Mouse (Mus musculus) layer of hippocampus, adult 9-10 months (tissue): ENCODE results near the gene Cab39.

Source experiments
- DNase-seq: peaks from one replicate; pipeline ENCODE4 v3.0.0; 2022; ENCODE audit warnings: low spot score

The Cab39 gene

GRCm38 (mm10) chr1:85793208-85794105, at the start of gene Cab39:
TSS of gene Cab39 (plus strand) at chr1:85793441.
- peak; percentile 46 for DNase-seq

DNA sequence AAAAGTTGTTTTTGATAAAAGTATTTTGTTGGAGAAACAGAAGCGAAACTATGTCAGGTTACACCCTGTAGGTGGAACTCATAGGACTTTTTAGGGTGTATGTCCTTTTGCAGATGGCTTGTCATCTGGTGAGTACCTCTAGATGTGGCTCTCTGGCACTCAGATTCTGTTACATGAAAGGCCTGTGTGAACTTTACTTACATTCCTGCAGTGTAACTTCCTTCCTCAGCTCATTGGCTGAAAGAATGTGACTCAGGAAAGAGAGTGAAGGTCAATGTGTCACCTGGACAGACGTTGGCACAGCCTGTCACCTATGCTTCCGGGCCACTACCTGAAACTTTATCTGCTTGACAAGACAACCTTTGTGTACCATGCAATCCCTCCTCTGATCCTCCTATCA, 48.7 kb upstream of the Cab39 start:
- no peak for DNase-seq

DNA sequence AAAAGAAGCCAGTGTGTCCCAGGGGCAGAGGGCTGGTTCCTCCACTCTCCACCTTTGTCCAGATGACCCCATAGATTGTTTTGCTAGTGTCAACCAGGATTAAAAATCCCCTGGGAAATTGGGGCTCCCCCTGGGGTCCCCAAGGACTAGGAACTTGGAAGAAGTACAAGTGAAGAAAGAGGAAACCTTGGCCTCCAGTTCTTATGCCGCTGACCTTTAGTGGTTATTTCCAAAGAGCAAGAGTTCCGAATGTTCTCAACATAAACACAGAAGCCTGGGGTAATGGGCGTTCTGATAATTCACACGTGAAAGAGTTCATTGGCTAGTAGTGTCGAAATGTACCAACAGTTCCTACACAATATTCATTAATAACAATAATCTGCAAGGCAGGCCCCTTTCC, 46.7 kb upstream of the Cab39 start:
- no peak for DNase-seq

DNA sequence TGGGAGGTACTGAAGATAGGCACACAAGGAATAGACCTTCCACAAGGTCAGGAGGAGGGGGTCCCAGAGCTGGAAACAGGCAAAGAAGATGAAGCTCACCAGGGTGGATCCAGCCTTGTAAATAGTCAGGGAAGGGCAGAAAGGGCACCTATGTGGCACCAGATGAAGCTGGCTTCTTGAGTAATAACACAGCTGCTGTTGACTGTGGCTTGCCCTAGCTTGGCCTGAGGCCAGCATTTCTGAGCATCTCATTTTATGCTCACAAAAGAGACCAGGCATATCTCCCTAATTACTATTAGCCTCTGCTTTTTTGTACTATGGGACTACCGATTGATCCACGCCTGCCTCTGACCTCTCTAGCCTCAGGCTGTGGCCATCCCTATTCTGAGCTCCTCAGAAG, 43.4 kb upstream of the Cab39 start:
- DNase-seq, result no peak

- DNase-seq, result no peak
Measured at GRCm38 (mm10) chr1:85750650-85751049, 42.6 kb upstream of the Cab39 start.

DNA sequence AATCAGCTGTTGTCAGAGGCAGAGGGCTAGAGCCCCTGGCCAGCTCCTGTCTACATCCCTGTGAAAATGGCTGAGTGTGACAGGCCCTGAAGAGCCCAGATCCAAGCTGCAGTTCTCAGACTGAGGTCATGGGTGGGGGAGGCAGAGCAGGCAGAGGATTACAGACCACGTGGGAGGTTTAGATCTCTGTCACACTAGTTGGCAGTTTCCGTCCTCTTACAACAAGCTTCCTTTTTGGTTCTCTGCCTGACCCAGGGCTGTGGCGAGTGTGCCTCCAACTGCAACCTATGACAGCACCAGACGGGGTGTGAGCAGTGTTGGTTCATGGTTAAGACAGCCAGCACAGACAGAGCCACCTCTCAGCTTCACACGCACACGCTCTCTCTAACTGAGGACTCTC, 41.7 kb upstream of the Cab39 start:
- DNase-seq, result no peak

DNA sequence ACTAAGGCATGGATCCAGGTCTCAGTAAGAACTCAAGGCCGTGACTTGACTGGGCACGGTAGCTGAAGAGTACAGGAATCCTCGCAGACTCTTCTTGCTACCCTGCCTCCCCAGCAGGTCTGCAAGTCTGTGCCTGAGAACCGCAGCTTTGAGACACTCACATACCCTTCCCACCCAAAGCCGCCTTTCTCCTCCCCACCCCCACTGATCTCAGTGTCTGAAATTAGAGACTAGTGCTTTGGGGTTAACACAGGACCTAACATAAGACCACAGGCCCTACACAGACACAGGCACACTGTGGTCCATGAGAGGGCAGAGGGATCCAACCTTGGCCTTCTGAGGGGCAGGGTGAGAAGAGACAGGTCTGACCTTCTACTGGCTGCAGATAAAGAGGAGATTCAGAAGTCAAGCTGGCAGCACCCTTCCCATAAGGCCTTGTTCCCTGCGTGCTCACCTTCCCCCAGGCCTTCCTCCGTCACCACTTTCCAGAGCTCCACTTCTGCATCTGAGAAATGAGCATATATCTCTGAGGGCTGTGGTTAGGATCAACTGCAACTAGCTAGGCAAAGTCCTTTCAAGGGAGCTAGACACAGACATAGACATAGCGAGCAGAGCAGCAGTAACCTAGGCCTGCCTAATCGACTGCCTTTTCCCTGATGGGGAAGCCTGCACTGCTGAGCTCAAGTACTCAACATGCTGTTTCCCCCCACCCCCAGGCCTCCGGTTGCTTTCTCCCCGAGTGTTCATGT, 41.1 kb upstream of the Cab39 start:
- DNase-seq, result no peak

- no peak for DNase-seq
Measured at GRCm38 (mm10) chr1:85757531-85758230, 35.6 kb upstream of the Cab39 start.

DNA sequence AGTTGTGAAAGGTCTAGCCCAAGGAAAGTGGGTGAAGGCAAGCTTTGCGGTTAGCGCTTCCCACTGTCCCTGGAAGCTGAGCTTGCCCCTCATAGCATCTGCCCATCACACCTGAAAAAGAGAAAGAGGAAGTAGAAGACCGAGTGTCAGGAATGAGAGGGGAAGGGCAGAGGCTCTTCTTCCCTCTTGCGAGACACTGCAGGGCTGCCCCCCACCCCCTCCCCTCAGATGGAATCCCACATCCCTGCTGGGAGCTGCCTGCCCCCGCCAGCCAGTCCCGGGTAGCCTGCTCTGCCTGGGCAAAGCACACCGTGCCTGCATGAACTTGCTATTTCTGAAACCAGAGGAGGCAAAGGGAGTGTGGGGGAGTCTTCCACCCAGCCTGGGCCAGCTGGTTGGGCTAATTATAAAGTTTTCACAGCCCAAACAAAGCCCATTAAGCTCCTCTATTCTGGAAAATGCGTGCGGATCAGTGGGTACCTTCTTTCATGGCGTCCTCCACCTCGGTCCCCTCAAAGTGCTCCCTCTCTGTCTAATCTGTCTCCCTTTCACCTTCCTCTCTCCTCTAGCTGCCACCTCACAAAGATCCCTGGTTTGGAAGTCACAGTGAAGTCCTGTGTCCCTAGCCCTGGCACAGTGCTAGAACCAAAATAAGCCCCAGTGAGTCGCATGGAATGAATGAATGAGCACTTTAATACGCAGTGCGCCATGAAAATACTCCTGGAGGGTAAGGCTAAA, 34.8 kb upstream of the Cab39 start:
- no peak for DNase-seq

DNA sequence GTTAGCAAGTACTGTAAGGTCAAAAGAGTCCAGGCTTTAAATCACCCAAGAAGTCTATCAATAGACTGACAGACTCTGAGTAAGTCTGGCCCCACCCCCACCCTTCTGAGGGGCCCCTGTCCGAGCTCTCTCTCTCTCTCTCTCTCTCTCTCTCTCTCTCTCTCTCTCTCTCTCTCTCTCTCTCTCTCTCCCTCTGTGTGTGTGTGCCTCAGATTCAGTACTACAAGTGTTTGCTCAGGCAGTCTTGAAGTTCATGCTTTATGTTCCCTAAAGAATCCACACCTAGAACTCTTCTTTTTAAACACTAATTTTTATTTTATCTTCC, 34.3 kb upstream of the Cab39 start:
- no peak for DNase-seq

DNA sequence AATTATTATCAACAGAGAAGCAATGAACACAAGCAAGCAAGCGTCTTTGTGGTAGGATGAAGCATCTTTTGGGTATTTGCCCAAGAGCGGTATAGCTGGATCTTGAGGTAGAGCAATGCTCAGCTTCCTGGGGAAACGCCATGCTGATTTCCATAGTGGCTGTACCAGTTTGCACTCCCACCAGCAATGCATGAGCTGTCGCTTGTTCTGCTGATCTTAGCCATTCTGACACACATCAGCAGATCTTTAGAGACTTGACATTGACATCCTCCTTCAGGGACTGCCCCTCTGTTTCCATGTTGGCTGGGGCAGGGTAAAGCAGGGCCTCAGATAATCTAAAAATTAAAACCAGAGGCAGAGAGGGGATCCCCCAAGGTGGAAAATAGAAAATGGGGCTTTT, 31.6 kb upstream of the Cab39 start:
- DNase-seq, result no peak

- no peak for DNase-seq
Measured at GRCm38 (mm10) chr1:85763386-85763785, 29.9 kb upstream of the Cab39 start.

GRCm38 (mm10) chr1:85764291-85764690, 28.9 kb upstream of the Cab39 start:
- DNase-seq, result no peak

DNA sequence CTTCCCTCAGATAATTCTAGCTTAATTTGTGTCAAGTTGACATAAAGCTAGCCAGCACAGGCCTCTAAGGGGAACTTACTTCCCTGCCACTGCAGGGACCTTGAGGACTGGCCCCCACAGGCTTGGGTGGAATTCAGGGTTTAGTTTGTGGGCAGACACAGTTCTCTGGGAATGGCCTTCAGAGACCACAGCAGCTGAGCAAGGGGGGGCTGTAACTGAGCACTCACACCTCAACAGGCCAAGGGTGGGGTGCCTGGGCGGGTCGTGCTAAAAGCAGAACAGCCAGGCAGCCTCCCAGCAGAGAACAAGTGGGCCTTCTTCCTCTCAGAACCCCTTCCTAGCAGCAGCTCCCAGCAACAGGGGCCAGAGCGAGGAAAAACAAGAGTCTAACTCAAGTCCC, 27.1 kb upstream of the Cab39 start:
- no peak for DNase-seq

DNA sequence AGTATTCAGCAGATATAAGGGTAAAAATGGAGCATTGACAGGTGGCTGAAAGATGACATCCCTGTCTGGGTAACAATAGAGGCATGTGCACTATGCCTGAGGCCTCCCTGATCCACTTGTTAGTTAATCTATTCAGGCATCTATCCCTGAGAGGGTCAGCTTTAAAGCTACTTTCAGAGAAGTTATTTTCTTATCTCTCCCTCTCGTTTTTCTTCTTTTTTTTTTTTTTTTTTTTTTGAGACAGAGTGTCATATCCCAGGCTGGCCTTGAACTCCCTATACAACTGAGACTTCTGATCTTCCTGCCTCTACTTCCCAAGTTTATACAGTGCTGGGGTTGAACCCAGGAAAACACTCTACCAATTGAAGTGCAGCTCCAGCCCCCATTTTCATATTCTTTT, 25.5 kb upstream of the Cab39 start:
- DNase-seq, result no peak

GRCm38 (mm10) chr1:85771976-85772375, 21.3 kb upstream of the Cab39 start:
- DNase-seq, result no peak

DNA sequence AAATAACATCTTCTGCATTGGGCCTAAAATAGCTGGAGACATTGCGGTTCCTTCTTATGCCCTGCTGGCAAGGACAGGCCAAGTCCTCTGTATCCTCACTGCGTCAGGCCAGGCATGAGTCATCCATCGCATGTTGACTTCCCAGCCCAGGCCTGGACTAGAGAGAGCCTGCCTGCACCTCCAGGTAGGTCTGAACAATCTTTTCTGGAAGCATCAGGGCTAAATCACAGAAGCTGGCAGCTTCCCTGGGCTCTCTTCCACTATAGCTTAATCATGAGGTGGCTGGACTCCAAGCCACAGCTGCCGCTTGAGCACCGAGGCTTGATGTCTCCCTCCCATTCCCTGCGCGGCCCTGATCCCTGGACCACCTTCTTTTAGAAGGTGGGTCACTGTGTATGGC, 18.1 kb upstream of the Cab39 start:
- DNase-seq, result no peak

DNA sequence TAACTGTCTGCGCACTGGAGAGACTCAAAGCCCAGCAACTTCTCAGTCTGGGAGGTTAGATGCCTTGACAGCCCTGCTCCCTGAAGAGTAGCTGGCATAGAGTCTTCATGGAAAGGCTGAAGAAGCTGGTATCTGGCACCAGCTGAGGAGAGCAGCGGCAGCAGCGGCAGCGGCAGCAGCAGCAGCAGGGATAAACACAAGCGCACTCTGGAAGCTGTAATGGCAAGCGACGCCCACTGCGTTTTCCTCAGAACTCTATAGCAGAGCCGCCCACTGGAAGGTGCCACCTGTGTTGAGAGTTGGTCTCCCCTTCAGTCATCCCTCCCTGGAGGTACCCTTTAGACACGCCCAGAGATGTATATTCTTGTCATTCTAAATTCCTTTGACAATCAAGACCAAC, 17.1 kb upstream of the Cab39 start:
- DNase-seq, result no peak

DNA sequence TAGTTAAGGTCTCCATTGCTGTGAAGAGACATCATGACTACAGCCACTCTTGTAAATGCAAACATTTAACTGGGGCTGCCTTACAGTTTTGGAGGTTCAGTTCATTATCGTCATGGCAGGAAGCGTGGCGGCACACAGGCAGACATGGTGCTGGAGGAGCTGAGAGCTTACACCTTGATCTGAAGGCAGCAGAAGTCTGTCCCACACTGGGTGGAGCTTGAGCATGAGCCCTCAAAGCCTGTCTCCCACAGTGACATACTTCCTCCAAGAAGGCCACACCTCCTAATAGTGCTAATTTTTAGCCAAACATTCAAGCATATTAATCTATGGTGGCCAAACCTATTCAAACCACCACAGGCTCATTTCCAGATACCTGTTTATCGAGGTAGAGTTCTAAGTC, 14.8 kb upstream of the Cab39 start, which contains the start of gene A630001G21Rik:
Gene A630001G21Rik (minus strand): TSS at position 208 of the 400 bp plus-strand sequence.
- no peak for DNase-seq

- no peak for DNase-seq
Measured at GRCm38 (mm10) chr1:85779012-85779411, 14.2 kb upstream of the Cab39 start.

DNA sequence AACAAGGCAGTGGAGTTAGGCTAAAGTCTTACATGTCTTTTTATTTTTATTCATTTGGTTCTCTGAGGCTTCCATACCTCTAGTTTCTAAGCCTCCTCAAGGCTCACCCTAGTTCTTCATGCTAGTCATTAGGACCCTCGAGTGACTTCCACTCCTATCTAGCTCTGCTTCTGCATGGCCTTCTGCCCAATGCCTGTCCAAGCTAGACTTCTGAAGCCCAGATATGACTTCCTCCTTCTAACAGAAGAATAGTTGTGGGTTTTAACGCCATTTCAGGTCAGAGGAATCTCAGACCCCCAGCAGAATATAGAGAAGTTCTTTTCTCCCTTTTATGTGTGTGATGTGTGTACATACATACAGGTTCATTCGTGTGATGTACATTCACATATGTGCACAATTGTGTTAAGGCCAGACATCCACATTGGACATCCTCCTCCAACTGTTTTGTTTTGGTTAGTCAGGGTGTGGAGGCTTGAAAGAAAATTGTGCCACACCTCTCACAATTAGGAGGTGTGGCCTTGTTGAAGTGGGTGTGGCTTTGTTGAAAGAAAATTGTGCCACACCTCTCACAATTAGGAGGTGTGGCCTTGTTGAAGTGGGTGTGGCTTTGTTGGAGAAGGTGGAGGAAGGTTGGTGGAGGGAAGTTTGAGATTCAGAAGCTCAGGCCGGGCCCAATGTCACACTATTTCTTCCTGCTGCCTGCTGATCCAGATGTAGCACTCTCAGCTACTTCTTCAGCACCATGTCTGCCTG, 13.6 kb upstream of the Cab39 start:
- no peak for DNase-seq
